Mouse (Mus musculus): Measurements from ENCODE around the gene Arf1.
A peak's percentile ranks its signal among the peaks of the same experiment; 100 is the strongest.

Gene Arf1

DNA sequence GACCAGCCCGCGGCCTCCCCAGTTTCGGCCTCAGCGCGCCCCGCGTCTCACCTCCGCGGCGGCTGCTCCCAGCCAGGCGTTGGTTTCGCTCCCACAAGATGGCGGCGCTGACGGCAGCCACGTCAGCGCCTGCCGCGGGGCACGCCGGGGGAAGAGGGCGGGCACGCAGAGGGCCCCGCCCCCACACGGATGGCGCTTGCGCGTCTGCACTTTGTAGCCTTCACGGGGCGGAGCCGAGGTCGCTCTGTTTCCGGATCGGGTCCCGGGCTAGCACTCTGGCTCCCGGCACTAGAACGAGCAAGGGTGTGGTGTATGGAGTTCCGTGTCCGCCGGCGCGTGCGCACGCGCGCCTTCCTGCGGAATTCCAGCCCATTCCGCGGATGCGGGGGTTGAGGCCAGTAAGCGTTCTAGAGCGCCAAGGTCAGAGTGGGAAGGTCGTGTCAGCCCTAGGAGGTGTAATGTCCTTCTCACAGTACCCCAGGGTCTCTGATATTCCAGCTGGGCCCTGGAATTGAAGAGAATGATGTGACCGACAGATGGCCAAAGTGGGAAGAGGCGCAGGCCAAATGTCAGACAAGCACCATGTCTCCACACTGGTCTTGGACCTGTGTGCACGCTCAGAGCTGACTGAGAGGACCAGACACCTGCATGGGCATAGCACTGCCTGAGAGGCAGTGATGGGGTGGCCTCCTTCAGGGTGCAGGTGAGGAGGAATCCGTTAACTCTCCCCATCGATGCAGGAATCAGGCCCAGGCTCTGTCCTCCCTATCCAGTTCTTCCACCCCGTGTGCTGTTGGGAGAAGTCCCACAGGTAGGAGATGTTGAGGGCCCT is at the start of gene Arf1:
Arf1 (minus strand) TSS at position 149 of the 832 bp plus-strand sequence.
- DNase-seq (ENCODE audit: low read depth): peak; percentile 99

DNA sequence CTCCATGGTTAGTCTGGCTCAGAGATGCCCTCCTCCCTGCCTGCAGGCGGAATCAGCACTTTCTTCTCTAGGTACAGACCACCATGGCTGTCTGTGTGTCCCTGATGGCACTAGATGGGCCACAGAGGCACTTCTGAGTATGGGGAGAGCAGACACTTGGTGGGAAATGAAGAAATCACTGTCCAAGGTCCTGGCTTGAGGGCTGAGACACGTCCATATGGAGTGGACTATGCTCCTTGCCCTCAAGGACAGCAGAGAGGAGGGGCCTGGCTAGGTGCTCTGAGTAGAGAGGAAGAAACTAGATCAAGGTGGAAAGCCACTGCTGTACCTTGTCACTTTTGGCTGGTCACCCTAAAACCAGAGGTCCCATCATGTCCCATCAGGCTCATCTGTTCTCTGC is 48.8 kb upstream of the Arf1 start:
- peak; percentile 45 for DNase-seq (ENCODE audit: low read depth)

DNA sequence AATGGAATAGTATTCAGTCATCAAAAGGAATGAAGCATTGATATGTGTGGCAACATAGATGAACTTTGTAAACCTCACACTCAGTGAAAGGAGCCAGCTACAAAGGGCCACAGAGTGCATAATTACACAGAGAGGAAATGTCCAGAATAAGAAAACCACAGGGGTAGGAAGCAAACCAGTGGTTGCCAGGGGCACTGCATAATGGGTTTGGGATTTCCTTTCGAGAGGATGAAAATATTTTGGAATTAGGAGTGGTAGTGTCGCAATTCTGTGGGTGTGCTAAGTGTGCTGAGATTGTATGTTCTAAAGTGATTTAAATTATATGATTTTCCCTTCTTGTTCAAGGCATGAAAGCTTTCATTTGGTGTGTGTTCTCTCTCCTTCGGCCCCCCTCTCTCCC is 46.1 kb upstream of the Arf1 start:
- DNase-seq (ENCODE audit: low read depth): no peak

DNA sequence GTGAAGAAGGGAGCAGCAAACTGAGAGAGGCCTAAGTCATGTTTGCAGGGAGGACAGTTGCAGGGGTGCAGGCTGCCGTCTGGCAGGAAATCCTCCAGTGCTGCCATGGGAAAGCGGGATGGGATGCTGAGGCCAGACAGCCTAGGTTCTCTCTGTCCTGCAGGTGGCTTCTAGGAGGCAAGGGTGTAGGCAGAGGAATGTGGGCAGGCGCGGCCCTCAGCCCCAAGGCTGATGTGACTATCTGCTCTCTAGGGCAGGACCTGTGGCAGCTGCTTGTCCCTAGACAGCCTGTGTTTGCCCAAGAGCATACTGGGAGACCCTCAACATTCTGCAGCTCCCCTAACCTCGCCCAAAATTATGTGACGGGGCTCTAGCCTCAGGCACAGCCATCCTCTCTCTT is 38.7 kb upstream of the Arf1 start:
- DNase-seq (ENCODE audit: low read depth): no peak

DNA sequence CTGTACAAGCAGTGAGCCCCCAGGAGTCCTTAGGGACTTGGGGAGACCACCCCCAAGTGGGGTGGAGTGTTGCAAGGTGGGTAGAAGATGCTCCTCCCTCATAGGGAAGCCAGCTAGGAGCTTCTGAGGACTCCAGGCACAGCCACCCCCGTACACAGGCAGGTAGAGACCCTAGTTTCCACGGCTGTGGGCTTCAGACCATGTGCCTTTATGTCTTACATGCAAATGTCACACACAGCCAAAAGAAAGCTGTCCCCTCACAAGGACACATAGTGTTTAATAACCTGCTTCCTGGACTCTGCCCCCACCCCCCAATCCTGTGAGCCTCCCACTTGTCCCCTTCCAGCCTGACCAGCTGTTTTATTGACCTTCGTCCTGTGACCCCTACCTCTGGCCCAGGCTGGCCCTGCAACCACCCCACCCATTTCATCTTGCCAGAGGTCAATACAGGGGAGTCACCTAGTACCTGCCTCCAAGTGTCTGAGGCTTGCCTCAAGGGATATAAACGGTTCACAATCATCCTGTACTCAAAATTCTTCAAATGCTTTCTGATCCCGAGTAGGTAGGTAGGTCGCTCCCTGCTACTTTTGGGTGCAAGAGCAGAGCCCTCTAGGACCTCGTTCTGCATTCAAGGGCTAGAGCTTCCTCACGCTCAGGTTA is 37.2 kb upstream of the Arf1 start:
- no peak for DNase-seq (ENCODE audit: low read depth)

DNA sequence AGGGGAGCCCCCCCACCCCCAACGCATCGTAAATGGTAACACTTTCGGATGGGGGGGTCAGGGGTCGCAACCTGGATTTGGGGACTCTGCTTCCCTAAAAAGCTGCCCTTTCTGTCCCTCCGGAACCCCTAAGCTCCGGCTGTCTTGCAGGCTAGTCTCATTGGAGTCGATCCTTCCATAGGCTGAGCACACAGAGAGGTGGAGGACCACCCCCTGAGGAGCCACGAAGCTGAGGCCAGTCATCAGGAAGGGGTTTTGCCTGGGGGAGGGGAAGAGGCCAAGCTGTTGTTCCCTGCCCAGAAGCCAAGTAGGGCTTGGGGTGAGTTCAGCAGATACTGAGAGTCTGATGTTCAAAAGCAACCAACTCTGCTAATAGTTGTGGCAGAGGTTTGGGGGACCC is 36.5 kb upstream of the Arf1 start:
- DNase-seq (ENCODE audit: low read depth): no peak

DNA sequence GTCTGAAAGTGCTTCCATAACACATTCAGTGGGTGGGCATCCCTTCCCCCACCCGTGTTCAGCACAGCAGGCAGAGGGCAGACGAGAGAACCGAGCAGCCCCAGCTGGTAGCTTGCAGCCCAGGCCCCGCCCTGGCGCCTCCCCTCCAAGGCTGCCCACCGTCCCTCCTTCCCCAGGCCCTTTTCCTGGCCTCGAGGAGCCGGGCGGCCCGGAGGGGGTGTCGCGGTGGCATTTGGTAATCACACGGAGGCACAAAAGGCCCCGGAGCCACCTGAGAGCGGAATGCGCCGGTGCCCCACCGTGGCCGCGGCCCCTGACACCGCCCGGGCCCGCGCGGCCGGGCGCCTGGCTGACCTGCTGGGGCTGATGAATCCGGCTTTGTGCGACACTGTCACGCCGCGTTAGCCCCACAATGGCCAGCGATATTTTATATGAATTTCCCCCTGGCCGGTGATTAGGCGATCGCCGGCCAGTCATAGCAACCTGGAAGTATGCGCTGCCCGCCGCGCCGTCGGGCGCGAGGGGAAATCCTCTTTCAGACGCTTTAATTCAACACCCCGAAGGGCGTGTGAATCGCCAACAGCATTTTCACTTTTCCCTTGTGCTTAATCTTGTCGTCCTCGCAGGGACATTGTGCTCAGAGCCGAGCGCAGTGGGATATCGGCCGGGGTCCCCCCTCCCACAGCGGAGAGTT is 35.9 kb upstream of the Arf1 start:
- no peak for DNase-seq (ENCODE audit: low read depth)

DNA sequence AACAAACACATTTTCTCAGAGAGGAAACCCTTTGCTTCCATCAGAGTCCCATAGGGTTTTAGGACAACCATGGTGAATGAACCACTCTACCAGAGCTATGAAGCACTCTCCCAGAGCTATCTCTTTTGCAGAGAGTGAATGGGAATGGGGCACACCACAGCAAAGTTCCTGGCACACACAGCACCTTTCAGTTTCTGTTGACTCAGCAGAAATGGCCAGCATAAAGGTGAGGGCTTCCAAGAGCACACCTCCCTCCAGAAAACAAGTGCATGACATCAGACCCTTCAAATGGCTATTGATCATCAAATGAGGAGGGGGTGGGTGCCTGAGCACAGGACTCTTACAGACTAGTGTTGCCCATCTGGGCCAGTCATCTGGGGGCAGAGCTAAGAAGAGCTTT is 34.2 kb upstream of the Arf1 start:
- DNase-seq (ENCODE audit: low read depth): no peak

DNA sequence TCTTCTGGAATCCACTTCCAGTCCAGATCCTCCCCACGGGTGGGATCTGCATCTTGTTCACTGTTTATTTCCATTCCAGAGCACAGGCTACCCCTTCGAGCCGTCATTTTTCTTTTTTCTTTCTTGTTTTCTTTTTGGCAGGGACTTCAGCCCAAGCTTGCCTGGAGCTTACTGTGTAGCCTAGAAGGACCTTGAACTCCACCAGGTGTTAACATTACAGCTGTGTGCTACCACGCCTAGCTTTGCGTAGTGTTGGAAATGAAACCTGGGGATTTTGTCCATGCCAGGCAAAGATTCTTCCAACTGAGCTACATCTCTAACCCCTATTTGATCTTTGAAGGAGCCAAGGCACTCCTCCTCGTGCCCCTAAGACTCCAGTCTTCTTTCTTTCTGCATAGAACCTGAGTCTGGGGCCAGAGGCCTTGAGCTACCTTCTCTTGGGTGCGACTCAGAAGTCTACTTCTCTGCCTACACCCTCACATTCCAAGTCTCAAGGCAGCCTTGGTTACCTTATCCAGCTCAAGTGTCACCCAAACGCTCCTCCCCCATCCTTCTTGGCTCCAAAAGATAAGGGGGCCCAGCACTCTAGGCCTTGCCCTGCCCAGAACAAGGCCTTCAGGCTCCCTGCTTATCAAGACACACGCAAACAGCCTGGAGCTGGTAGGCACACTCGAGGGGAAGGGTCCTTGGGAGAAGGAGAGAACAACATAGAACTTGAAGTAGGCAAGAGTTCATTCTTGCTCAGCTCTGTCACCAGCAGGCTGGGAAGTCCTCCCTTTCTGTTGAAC is 32.8 kb upstream of the Arf1 start:
- no peak for DNase-seq (ENCODE audit: low read depth)

DNA sequence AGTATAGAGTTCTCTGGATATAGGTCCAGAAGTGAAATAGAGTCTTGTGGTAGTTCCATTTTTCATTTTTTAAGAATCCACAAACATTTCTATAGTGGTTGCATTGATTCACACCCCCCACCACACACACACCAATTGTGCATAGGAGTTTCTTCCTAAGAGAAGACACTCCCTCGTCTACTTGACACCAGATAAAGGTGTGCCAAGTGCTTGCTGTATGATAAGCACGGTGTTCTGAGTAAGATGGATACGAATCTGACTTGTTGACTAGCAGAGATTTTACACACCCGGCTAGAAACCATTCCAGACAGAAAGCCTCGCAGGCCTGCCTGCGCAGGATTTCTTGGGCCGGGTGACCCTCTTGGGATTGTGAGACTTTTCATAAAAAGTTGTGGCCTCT is 31.6 kb upstream of the Arf1 start:
- no peak for DNase-seq (ENCODE audit: low read depth)

DNA sequence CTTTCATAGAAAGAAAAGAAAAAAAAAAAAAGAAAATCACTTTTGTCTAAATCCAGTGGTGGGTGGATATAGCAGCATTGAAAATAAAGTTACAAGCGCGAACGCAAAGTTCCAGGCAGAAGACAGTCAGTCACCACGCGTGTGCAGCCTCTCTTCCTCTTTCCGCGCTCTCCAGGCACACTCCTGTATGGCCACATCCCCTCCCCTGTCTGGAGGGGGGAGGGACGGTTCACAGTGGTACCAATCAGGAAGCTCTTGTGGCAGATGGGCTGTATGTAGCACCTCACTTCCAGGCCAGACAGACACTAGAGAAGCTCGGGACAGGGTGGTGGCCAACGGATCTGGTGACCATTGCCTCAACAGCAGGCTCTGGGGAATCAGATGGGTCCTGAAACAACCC is 20.0 kb upstream of the Arf1 start:
- no peak for DNase-seq (ENCODE audit: low read depth)

DNA sequence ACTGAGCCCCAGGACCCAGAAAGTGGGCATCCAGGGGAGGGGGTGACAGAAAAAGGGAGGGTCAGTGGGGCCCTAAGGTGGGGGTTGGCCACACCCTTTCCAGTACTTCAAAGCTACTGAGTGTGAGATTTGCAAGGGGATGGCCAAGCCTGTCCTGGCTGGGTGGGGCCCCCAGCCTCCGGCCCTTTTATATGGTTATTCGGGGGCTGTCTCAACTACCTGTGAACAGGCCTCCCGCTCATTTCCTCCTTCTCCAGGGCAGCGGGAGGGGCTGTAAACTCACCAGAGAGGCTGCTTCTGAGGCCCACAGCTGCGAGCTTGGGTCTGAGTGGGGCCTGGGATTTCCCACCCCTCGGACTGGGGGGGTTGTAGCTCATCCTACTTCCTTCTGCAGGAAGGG is 15.8 kb upstream of the Arf1 start:
- DNase-seq (ENCODE audit: low read depth): no peak

DNA sequence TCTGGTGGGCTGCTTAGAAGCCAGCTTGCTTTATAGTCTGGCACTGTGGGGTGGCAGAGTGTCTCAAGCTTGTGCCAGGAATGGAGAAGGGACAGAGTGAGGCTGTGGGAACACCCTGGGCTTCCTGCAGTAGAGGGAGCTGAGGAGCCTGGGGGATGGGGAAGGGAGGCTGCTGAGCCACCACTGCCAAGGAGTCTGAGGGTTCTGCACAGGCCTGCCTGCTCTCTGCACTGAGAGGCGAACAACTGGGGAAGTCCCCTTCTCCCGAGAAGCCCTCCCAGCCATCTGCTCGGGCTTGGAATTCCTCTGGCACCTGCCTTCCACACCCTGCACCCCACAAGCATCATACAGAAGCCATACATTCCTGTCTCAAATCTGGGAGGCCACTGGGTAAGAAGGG is 13.8 kb upstream of the Arf1 start:
- no peak for DNase-seq (ENCODE audit: low read depth)

DNA sequence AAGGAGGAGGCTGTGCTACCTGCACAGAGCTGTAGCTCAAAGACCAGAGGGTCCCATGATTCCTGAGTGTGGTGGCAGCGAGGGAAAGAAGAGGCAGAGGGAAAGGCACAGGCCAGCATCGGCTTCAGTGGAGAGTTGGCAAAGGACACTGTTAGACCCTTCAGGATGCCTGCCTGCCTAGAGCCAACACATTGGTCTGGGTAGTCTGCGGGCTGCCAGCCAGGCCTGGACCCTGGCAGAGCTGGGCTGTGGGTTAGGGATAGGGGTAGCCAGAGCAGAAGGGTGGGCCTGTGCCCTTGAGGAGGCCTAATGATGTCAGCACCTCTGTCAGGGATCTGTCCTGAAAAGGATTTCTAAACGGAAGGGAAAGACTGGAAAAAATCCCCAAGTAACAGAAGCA is 11.7 kb upstream of the Arf1 start:
- DNase-seq (ENCODE audit: low read depth): no peak

DNA sequence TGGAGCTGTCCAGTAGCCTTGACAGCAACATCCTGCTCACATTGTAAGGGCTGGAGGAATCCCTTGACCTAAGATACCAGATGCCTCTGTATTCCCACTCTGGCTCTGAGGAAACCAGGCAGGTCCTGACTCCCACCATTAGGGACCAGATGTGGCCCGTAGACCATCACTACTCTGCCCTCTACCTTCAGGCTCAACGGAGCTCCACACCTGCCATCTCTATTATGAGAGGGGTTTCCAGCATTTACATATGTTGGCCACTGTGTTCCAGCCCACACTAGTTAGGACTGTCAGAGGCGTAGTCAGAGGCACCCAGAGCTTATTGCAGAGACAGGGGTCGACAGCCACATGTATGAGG is 11.3 kb upstream of the Arf1 start:
- no peak for DNase-seq (ENCODE audit: low read depth)

DNA sequence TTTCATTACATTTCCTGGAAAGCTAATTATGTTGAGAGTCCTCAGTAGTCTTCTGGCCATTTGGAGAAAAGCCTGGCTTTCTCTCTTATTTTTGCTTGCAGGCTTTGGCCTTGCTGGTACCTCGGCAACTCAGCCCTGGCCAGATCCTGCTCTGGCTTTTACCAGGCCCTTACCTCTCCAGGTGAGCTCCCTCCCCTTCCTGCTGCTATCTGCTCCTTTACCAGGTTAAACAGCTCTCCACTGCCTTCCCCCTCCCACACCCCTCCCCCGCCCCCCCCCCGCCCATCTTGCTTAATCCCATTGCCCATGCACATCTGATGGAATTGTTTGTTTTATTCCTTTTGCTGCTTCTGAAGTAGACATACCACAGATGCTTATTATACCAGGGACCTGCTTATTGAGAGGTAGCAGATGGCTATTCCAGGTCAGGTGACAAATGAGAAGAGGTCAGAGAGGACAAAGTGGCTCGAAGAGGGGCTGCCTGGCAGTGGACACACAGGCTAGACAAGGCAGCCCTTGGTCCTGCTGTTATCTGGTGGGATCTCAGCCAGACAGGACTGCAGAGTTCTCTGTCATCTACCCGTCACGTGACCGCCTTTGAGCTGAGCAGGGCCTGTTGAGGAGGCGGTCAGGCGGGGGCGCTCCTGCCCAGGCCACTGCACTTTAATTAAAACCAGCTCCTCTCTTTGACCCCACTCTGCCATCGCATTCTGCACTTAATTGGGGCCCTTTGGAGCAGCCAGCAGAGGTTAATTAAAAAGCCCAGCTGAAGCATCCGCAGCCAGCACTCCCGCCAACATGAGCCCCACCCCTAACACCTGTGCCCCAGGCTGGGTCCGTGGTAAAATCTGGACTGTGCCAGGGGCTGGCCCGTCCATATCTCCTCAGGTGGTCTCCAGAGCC is 10.7 kb upstream of the Arf1 start:
- DNase-seq (ENCODE audit: low read depth): peak; percentile 37

DNA sequence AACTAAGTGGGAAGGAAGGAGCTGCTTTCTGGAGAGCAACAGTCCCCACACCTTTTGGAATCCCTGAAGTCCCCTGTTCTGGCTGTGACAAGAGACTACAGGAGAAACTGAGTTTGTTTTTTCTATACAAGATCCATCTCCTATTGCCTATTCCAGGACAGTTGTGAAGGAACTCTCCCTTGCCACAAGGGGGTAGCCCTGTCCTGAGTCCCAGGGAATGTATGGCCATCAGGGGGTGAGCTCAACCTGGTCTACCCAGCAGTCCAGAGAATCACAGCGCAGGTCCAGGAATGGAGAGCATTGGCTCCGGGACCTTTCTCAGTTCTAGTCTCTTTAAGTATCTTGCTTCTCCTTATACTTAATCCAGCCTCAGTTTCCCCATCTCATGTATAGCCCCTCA is 4.7 kb upstream of the Arf1 start:
- DNase-seq (ENCODE audit: low read depth): peak; percentile 30

DNA sequence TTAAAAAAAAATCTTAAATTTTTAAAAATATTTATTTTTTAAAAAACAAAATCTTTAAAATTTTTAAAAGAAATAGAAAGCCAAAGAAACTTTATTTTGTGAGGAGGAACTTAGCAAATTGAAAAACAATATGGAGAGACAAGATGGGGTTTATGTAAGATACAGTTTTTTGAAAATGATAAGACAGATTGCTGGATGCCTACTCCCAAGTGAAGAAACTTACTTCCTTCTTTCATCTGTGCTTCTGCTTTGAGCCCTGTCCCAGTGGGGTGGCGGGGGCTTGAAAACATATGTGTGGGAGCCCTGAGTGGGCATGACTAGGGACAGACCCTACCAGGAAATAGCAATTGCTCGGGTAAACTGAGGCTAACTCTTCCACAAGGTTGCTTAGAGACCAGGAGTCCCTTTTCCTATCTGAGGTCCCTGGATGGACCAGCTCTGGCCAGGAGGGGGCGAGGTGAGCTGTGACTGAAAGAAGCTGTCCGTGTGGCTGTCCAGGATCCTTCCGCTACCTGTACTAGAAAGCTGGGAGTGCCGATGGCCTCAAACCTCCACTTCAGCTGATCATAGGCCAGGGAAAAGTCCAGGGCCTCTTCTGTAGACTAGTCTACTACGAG is 2.2 kb upstream of the Arf1 start:
- DNase-seq (ENCODE audit: low read depth): peak; percentile 71

DNA sequence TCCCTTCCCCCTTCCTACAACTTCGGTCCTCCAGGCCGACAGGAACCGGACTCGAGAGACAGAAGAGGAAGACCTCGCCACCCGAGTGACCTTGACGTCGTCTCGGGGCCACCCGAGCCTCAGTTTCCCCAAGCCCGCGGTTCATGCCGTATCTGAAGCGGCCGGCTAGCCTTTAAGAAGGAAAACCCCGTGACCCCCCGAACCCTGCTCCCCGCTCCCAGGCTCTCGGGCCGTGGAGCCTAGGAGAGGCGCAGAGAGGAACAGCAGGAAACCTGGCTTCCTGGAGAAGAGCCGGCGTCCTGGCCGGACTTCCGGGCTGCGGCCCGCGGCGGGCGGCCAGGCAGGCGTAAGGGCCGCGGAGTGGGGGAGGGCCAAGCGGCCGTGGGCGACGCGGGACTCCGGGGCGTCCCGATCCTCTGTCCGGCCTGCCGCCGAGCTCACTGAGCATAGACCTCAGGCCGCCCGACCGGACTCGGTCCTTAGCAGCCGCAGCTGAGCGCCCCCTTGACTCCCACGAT is 407 bp downstream of the Arf1 start:
- DNase-seq (ENCODE audit: low read depth): no peak

DNA sequence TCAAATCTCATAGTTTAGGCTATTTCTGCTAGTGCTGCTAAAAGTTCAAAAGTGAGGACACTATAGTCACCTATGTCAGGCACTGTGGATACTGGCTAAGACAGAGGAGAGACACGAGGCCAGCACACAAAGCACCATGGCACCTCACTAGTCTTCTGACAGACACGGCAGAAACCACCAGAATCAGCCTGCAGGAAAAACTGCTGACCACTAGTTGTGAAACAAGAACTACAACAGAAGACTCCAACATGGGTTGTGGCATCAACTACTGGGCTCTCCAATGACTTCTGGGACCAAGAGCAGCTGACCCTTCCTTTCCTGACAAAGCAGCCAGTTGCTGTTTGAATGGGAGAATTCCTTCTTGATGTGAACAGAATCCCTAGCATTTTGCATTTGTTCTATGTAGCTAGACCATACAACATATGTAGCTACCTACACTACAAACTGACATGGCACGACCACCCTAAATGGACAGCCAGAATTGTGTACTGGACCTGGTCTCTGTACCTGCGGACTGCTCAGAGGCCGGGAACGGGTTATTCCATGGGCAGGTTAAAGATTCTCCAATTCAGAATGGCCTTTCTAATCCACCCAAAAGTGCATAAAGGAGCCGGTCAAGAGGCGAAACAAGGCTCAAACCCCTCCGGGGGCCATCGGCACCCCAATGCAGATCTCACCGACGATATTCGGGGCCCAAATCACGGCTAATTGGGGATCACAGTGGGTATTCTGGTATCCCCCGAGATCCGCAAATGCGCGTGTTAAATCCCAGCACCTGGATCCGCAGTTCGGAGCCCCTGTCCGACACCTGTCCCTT is 1.1 kb downstream of the Arf1 start:
- peak; percentile 60 for DNase-seq (ENCODE audit: low read depth)

Data from NIH3T3 (cell line).